Mouse (Mus musculus) MEL (cell line): ENCODE results near the gene Pip5k1b.

Experiments used
- CHD2 ChIP-seq: IDR thresholded peaks from 2 replicates; pipeline ENCODE4 v1.6.1; 2011; ENCODE audit warnings: low read length, improper control_type of control experiment
- E2F4 ChIP-seq: IDR thresholded peaks from 2 replicates; pipeline ENCODE4 v1.6.1; 2011; ENCODE audit warnings: low read depth, low read length, improper control_type of control experiment, borderline replicate concordance
- EP300 ChIP-seq, 2 experiments: IDR thresholded peaks; 2 replicates each; pipeline ENCODE4 v1.6.1; 2011; ENCODE audit warnings: improper control_type of control experiment in 2 of 2, low read length in 2 of 2, low read depth in 1 of 2, mild to moderate bottlenecking in 1 of 2
- GABPA ChIP-seq: IDR thresholded peaks from 2 replicates; pipeline ENCODE4 v1.6.1; 2012; ENCODE audit warnings: low read depth, mild to moderate bottlenecking, inconsistent platforms, low read length, improper control_type of control experiment, moderate library complexity
- MAFK ChIP-seq: IDR thresholded peaks from 2 replicates; pipeline ENCODE4 v1.6.1; 2011; ENCODE audit warnings: low read depth, mild to moderate bottlenecking, low read length, improper control_type of control experiment, borderline replicate concordance
- MAX ChIP-seq: IDR thresholded peaks from 2 replicates; pipeline ENCODE4 v1.6.1; 2011; ENCODE audit warnings: low read length, improper control_type of control experiment
- POLR2A ChIP-seq, 2 experiments: IDR thresholded peaks; 2 replicates each; pipeline ENCODE4 v1.6.1; 2011 to 2012; ENCODE audit warnings: low read length in 2 of 2, mild to moderate bottlenecking in 2 of 2, control low read depth in 1 of 2, improper control_type of control experiment in 1 of 2, low read depth in 1 of 2, moderate library complexity in 1 of 2; ENCODE audit not compliant: control insufficient read depth in 1 of 2, insufficient read depth in 1 of 2, poor library complexity in 1 of 2
- POLR2AphosphoS5 ChIP-seq: IDR thresholded peaks from 2 replicates; pipeline ENCODE4 v1.6.1; 2012; ENCODE audit warnings: low read depth, borderline replicate concordance, mild to moderate bottlenecking, inconsistent platforms, low read length, moderate library complexity, mixed read lengths
- RCOR1 ChIP-seq: IDR thresholded peaks from 2 replicates; pipeline ENCODE4 v1.6.1; 2012; ENCODE audit warnings: low read depth, mild to moderate bottlenecking, inconsistent platforms, low read length, improper control_type of control experiment
- SIN3A ChIP-seq: IDR thresholded peaks from 2 replicates; pipeline ENCODE4 v1.6.1; 2012; ENCODE audit warnings: low read length, improper control_type of control experiment, inconsistent platforms
- TCF12 ChIP-seq: IDR thresholded peaks from 2 replicates; pipeline ENCODE4 v1.6.1; 2014; ENCODE audit warnings: low read depth, mild to moderate bottlenecking, inconsistent platforms, low read length, improper control_type of control experiment, moderate library complexity
- UBTF ChIP-seq: IDR thresholded peaks from 2 replicates; pipeline ENCODE4 v1.6.1; 2012; ENCODE audit warnings: low read depth, mild to moderate bottlenecking, inconsistent platforms, low read length, improper control_type of control experiment, moderate library complexity, borderline replicate concordance; ENCODE audit not compliant: insufficient read depth

- TF ChIP-seq POLR2AphosphoS5 = no peak
- TF ChIP-seq TCF12 = no peak
- no peak for TF ChIP-seq CHD2
- no peak for TF ChIP-seq EP300 (IDR thresholded peaks at IDR 0.05; ENCODE audit: low read depth in 1 of 2, low read length in 2 of 2)
- TF ChIP-seq MAFK = no peak
- no peak for TF ChIP-seq POLR2A (IDR thresholded peaks at IDR 0.05; ENCODE audit: control insufficient read depth in 1 of 2, insufficient read depth in 1 of 2, low read depth in 1 of 2, low read length in 2 of 2, poor library complexity in 1 of 2)
- no peak for TF ChIP-seq GABPA
- no peak for TF ChIP-seq MAX
- TF ChIP-seq SIN3A = no peak
- TF ChIP-seq RCOR1 = no peak
- TF ChIP-seq E2F4 = no peak
- TF ChIP-seq UBTF = no peak
Measured at GRCm38 (mm10) chr19:24321900-24322311, 233.8 kb downstream of the Pip5k1b start.
